Mouse (Mus musculus) hindbrain, embryonic 10.5 days (tissue): Measurements from ENCODE around the gene Tcea2. TPM values are rescaled to one million over a fixed set of nuclear protein-coding genes. Genes with fewer than 3 reads are reported as not detected.

Experiments
- DNase-seq: peaks from one replicate; pipeline ENCODE4 v3.0.0-alpha.2; 2017; ENCODE audit warnings: low spot score
- H3K27ac ChIP-seq: fragments of 300-500 bp; sonication (generic); 2 replicates; pipeline ENCODE4 v1.5.1; 2016; ENCODE audit warnings: mild to moderate bottlenecking, moderate library complexity
- H3K27me3 ChIP-seq: fragments of 300-500 bp; sonication (generic); 2 replicates; pipeline ENCODE4 v1.6.1; 2016; ENCODE audit warnings: mild to moderate bottlenecking; ENCODE audit not compliant: poor library complexity, insufficient read depth, severe bottlenecking
- H3K36me3 ChIP-seq: fragments of 300-500 bp; sonication (generic); 2 replicates; pipeline ENCODE4 v1.6.1; 2016; ENCODE audit warnings: mild to moderate bottlenecking, moderate library complexity
- H3K4me1 ChIP-seq: fragments of 300-500 bp; sonication (generic); replicated peaks from 2 replicates; pipeline ENCODE4 v1.6.1; 2016; ENCODE audit warnings: mild to moderate bottlenecking
- H3K4me3 ChIP-seq: fragments of 300-500 bp; sonication (generic); 2 replicates; pipeline ENCODE4 v1.5.1; 2016; ENCODE audit warnings: mild to moderate bottlenecking, moderate library complexity
- H3K9me3 ChIP-seq: fragments of 300-500 bp; sonication (generic); 2 replicates; pipeline ENCODE4 v1.6.1; 2016; ENCODE audit warnings: mild to moderate bottlenecking, moderate library complexity
- WGBS: fragments of 180-500 bp; shearing (Covaris S2); methylation state at CpG from one replicate; pipeline ENCODE4 v1.1.7; 2016; 5-methylcytosine and 5-hydroxymethylcytosine counted together
- polyA plus RNA-seq: library from polyadenylated mRNA; unstranded; fragments of >200 nt; fragmentation: Nextera tagmentation; extraction: Ambion mirVana; gene quantifications from 2 replicates; pipeline ENCODE4 v1.2.1, GENCODE M21; 2016

Gene Tcea2
- polyA plus RNA-seq, 1 experiment from 2014 or later, result 17.7 TPM

- H3K27ac ChIP-seq, result 0 out of 2 replicates have a peak overlapping the region, but pooled peaks have one; percentile 40
- DNase-seq, result peak; percentile 34
- H3K27me3 ChIP-seq, result no peaks in the 10 kb centered on the region
- no peaks in the 10 kb centered on the region for H3K9me3 ChIP-seq
- 38% methylated on average over 17 of the region's 17 CpGs for WGBS
- H3K4me1 ChIP-seq, result peaks cover 29% of the 10 kb centered on the region
- peaks cover 45% of the 10 kb centered on the region for H3K36me3 ChIP-seq
- no peak overlapping the region for H3K4me3 ChIP-seq
Measured at GRCm38 (mm10) chr2:181658930-181659555, 21.1 kb upstream of the Tcea2 start.

- Histone ChIP-seq H3K4me1 (peaks cover 29% of the 10 kb centered on the region), H3K27me3 (no peaks in the 10 kb centered on the region), H3K9me3 (no peaks in the 10 kb centered on the region), H3K4me3 (no peak overlapping the region), H3K27ac (no peak overlapping the region; the same call in 1 of the 2 replicates), H3K36me3 (peaks cover 39% of the 10 kb centered on the region)
- 12% methylated on average over 9 of the region's 9 CpGs for WGBS
- peak; percentile 73 for DNase-seq
Measured at GRCm38 (mm10) chr2:181659609-181660055, 20.5 kb upstream of the Tcea2 start.

- no peaks in the 10 kb centered on the region for H3K9me3 ChIP-seq
- peaks cover 8% of the 10 kb centered on the region; the same call in 1 of the 2 replicates for H3K36me3 ChIP-seq
- H3K4me1 ChIP-seq, result peaks cover 29% of the 10 kb centered on the region
- 0 out of 2 replicates have a peak overlapping the region, but pooled peaks have one; percentile 13 for H3K27ac ChIP-seq
- no peak overlapping the region for H3K4me3 ChIP-seq
- DNase-seq, result no peak
- WGBS, result 85% methylated on average over 3 of the region's 3 CpGs
- H3K27me3 ChIP-seq, result peaks cover 7% of the 10 kb centered on the region
Measured at GRCm38 (mm10) chr2:181662620-181663297, 17.4 kb upstream of the Tcea2 start.

- H3K9me3 ChIP-seq, result no peaks in the 10 kb centered on the region
- DNase-seq, result no peak
- 0 out of 2 replicates have a peak overlapping the region, but pooled peaks have one; percentile 2 for H3K27ac ChIP-seq
Measured at GRCm38 (mm10) chr2:181663298-181663630, 16.8 kb upstream of the Tcea2 start.

GRCm38 (mm10) chr2:181670285-181670912, 9.7 kb upstream of the Tcea2 start:
- H3K4me1 ChIP-seq, result peaks cover 50% of the 10 kb centered on the region
- WGBS, result 3% methylated on average over 56 of the region's 56 CpGs
- H3K27ac ChIP-seq, result peak overlapping the region; percentile 36
- peak overlapping the region; percentile 54 for H3K4me3 ChIP-seq
- peak; percentile 51 for DNase-seq
- no peaks in the 10 kb centered on the region for H3K9me3 ChIP-seq
- H3K36me3 ChIP-seq, result no peaks in the 10 kb centered on the region
- H3K27me3 ChIP-seq, result peaks cover 78% of the 10 kb centered on the region

More at GRCm38 (mm10) chr2:181663298-181663630, 16.8 kb upstream of the Tcea2 start:
- 24% methylated on average over 4 of the region's 4 CpGs for WGBS
- H3K4me3 ChIP-seq, result no peak overlapping the region
- H3K36me3 ChIP-seq, result peaks cover 5% of the 10 kb centered on the region; the same call in 1 of the 2 replicates
- peaks cover 12% of the 10 kb centered on the region for H3K27me3 ChIP-seq
- H3K4me1 ChIP-seq, result peaks cover 29% of the 10 kb centered on the region

GRCm38 (mm10) chr2:181670913-181671311, 9.2 kb upstream of the Tcea2 start:
- 2% methylated on average over 41 of the region's 41 CpGs for WGBS
- peak overlapping the region; percentile 70 for H3K27ac ChIP-seq
- peaks cover 78% of the 10 kb centered on the region for H3K27me3 ChIP-seq
- H3K36me3 ChIP-seq, result no peaks in the 10 kb centered on the region
- peaks cover 55% of the 10 kb centered on the region for H3K4me1 ChIP-seq
- no peaks in the 10 kb centered on the region for H3K9me3 ChIP-seq
- DNase-seq, result no peak
- peak overlapping the region; percentile 54 for H3K4me3 ChIP-seq

GRCm38 (mm10) chr2:181671326-181671725, 8.8 kb upstream of the Tcea2 start, which contains the start of gene Sox18:
Gene Sox18 (minus strand): TSS chr2:181671640.
- no peaks in the 10 kb centered on the region for H3K36me3 ChIP-seq
- peaks cover 59% of the 10 kb centered on the region for H3K4me1 ChIP-seq
- H3K4me3 ChIP-seq, result peak within 1 kb of the TSS; percentile 54
- under 1% methylated on average over 43 of the region's 43 CpGs for WGBS
- H3K27me3 ChIP-seq, result peaks cover 78% of the 10 kb centered on the region
- H3K9me3 ChIP-seq, result no peaks in the 10 kb centered on the region
- peak within 1 kb of the TSS; percentile 70 for H3K27ac ChIP-seq
- DNase-seq, result peak; percentile 54

- H3K27ac ChIP-seq, result no peak overlapping the region
- peak overlapping the region; percentile 54; the same call in 1 of the 2 replicates for H3K4me3 ChIP-seq
- 25% methylated on average over 7 of the region's 7 CpGs for WGBS
- peaks cover 66% of the 10 kb centered on the region for H3K4me1 ChIP-seq
- no peak for DNase-seq
- peaks cover 78% of the 10 kb centered on the region for H3K27me3 ChIP-seq
- no peaks in the 10 kb centered on the region for H3K36me3 ChIP-seq
- H3K9me3 ChIP-seq, result no peaks in the 10 kb centered on the region
Measured at GRCm38 (mm10) chr2:181671984-181672383, 8.1 kb upstream of the Tcea2 start.

- peak overlapping the region; percentile 1; the same call in 1 of the 2 replicates for H3K27ac ChIP-seq
- H3K27me3 ChIP-seq, result peaks cover 63% of the 10 kb centered on the region
- 50% methylated on average over 1 of the region's 1 CpGs for WGBS
- DNase-seq, result peak; percentile 55
- no peak overlapping the region for H3K4me3 ChIP-seq
- H3K4me1 ChIP-seq, result peaks cover 70% of the 10 kb centered on the region
- no peaks in the 10 kb centered on the region for H3K9me3 ChIP-seq
- no peaks in the 10 kb centered on the region for H3K36me3 ChIP-seq
Measured at GRCm38 (mm10) chr2:181673501-181673900, 6.6 kb upstream of the Tcea2 start.

- Histone ChIP-seq H3K9me3 (no peaks in the 10 kb centered on the region), H3K27me3 (peaks cover 49% of the 10 kb centered on the region), H3K36me3 (no peaks in the 10 kb centered on the region), H3K4me1 (peaks cover 80% of the 10 kb centered on the region), H3K4me3 (no peak overlapping the region), H3K27ac (peak overlapping the region; percentile 86; the same call in 1 of the 2 replicates)
- WGBS, result 75% methylated on average over 4 of the region's 4 CpGs
- no peak for DNase-seq
Measured at GRCm38 (mm10) chr2:181674934-181675333, 5.2 kb upstream of the Tcea2 start.

GRCm38 (mm10) chr2:181675454-181675853, 4.7 kb upstream of the Tcea2 start:
- H3K27ac ChIP-seq, result peak overlapping the region; percentile 86

GRCm38 (mm10) chr2:181676424-181676823, 3.7 kb upstream of the Tcea2 start:
- Histone ChIP-seq H3K27ac (peak overlapping the region; percentile 86), H3K4me3 (no peak overlapping the region), H3K4me1 (peaks cover 78% of the 10 kb centered on the region), H3K9me3 (no peaks in the 10 kb centered on the region), H3K36me3 (no peaks in the 10 kb centered on the region), H3K27me3 (peaks cover 40% of the 10 kb centered on the region)
- peak; percentile 42 for DNase-seq
- WGBS, result 27% methylated on average over 2 of the region's 2 CpGs

More at GRCm38 (mm10) chr2:181675454-181675853, 4.7 kb upstream of the Tcea2 start:
- H3K9me3 ChIP-seq, result no peaks in the 10 kb centered on the region
- WGBS, result under 1% methylated on average over 14 of the region's 14 CpGs
- H3K4me1 ChIP-seq, result peaks cover 78% of the 10 kb centered on the region
- no peaks in the 10 kb centered on the region for H3K36me3 ChIP-seq
- peak; percentile 74 for DNase-seq
- peak overlapping the region; percentile 39 for H3K4me3 ChIP-seq
- peaks cover 44% of the 10 kb centered on the region for H3K27me3 ChIP-seq
